Mouse (Mus musculus) bone marrow, adult 2 months (tissue): ENCODE results near the gene Kdr.

Experiments used
- CTCF ChIP-seq: fragments of 200-500 bp; IDR thresholded peaks from 2 replicates; pipeline ENCODE4 v1.5.1; 2011; ENCODE audit warnings: low read length, control low read depth; ENCODE audit not compliant: control insufficient read depth, insufficient read depth
- POLR2A ChIP-seq: fragments of 200-500 bp; IDR thresholded peaks from 2 replicates; pipeline ENCODE4 v1.6.1; 2011; ENCODE audit warnings: low read depth, mild to moderate bottlenecking, control low read depth, low read length, borderline replicate concordance; ENCODE audit not compliant: control insufficient read depth

DNA sequence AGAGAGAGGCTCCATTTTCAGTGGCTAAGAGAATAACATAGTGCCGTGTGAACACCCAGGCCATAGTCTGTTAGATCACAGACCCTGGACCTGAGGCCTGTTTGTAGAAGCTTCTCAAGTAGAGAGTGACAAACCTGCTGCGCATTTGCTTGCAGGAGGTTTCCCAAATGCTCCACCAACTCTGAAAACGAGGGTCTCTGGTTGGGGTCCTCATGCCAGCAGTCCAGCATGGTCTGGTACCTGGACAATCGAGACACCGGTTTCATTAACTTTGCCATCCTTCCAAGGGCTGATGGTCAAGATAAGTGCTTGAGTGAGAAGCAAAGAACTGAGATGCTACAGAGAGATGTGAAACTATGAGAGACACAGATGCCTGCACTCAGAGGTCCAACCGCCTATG, 35.0 kb downstream of the Kdr start:
- TF ChIP-seq CTCF: no peak
- TF ChIP-seq POLR2A: no peak
